Mouse (Mus musculus) ZHBTc4 (cell line): Measurements from ENCODE around the gene Elk4.

Source experiments
- DNase-seq: peaks from one replicate; pipeline ENCODE4 v3.0.0-alpha.2; 2011; ENCODE audit warnings: low read depth, low spot score

The Elk4 gene

GRCm38 (mm10) chr1:131983806-131984205 is 23.6 kb upstream of the Elk4 start:
- DNase-seq = no peak

GRCm38 (mm10) chr1:131987432-131987831 is 20.0 kb upstream of the Elk4 start:
- no peak for DNase-seq

GRCm38 (mm10) chr1:131989476-131989875 is 17.9 kb upstream of the Elk4 start:
- no peak for DNase-seq

- no peak for DNase-seq
Observed at GRCm38 (mm10) chr1:131990083-131990760, 17.2 kb upstream of the Elk4 start.

GRCm38 (mm10) chr1:131992561-131993001 is 14.8 kb upstream of the Elk4 start:
- DNase-seq = no peak

- no peak for DNase-seq
Observed at GRCm38 (mm10) chr1:131993169-131994040, 14.0 kb upstream of the Elk4 start.

GRCm38 (mm10) chr1:131995062-131995461 is 12.3 kb upstream of the Elk4 start:
- peak; percentile 78 for DNase-seq

GRCm38 (mm10) chr1:132000506-132000905 is 6.9 kb upstream of the Elk4 start:
- DNase-seq = peak; percentile 55

- DNase-seq = no peak
Observed at GRCm38 (mm10) chr1:132001880-132002330, 5.5 kb upstream of the Elk4 start.

- DNase-seq = peak; percentile 22
Observed at GRCm38 (mm10) chr1:132003111-132003510, 4.3 kb upstream of the Elk4 start.

GRCm38 (mm10) chr1:132003817-132004216 is 3.6 kb upstream of the Elk4 start:
- DNase-seq = no peak

- no peak for DNase-seq
Observed at GRCm38 (mm10) chr1:132004574-132005180, 2.7 kb upstream of the Elk4 start.

- DNase-seq = no peak
Observed at GRCm38 (mm10) chr1:132005466-132005865, 1.9 kb upstream of the Elk4 start.

- peak; percentile 35 for DNase-seq
Observed at GRCm38 (mm10) chr1:132006046-132006445, 1.4 kb upstream of the Elk4 start.

- no peak for DNase-seq
Observed at GRCm38 (mm10) chr1:132006721-132007120, 686 bp upstream of the Elk4 start.

- DNase-seq = peak; percentile 94
Observed at GRCm38 (mm10) chr1:132007828-132008827, 721 bp downstream of the Elk4 start.

- no peak for DNase-seq
Observed at GRCm38 (mm10) chr1:132008881-132009644, 1.7 kb downstream of the Elk4 start.

- DNase-seq = no peak
Observed at GRCm38 (mm10) chr1:132010632-132011501, 3.5 kb downstream of the Elk4 start.

- no peak for DNase-seq
Observed at GRCm38 (mm10) chr1:132011785-132012184, 4.4 kb downstream of the Elk4 start.
